Mouse (Mus musculus) heart, postnatal 14 days (tissue): ENCODE measurements at regions not wholly inside any gene's neighbourhood (a gene's known extent, or its start where the extent isn't known, plus 50 kb on each side); places are given as distances from the start of the nearest gene placed in this dataset.

Source experiments
- DNase-seq, 2 experiments: peaks; one replicate each; pipeline ENCODE4 v3.0.0; 2021 to 2022
- intact Hi-C: fragments of 180-260 bp; cut with DNase I; formaldehyde crosslinking; loops from one replicate; pipeline ENCODE4 v1.15.1; 2025

- intact Hi-C loops = no loop called here
- DNase-seq = no peak
These were observed 137.5 kb upstream of the Synpr start for GRCm38 (mm10) chr14:13146959-13147535.

- intact Hi-C loops = no loop called here
- no peak for DNase-seq
These were observed 135.0 kb upstream of the Synpr start for GRCm38 (mm10) chr14:13149617-13150016.

GRCm38 (mm10) chr14:13151672-13152071, 132.9 kb upstream of the Synpr start:
- intact Hi-C loops = no loop called here
- no peak for DNase-seq

GRCm38 (mm10) chr14:13176149-13176548, 108.4 kb upstream of the Synpr start:
- DNase-seq = no peak
- intact Hi-C loops = no loop called here

GRCm38 (mm10) chr14:13177906-13178305, 106.7 kb upstream of the Synpr start:
- DNase-seq = no peak
- intact Hi-C loops = no loop called here

- intact Hi-C loops = no loop called here
- no peak for DNase-seq
These were observed 93.8 kb upstream of the Synpr start for GRCm38 (mm10) chr14:13190801-13191200.

GRCm38 (mm10) chr14:13192746-13193145, 91.8 kb upstream of the Synpr start:
- no peak for DNase-seq
- intact Hi-C loops = no loop called here

GRCm38 (mm10) chr14:13197330-13197892, 87.2 kb upstream of the Synpr start:
- intact Hi-C loops = loop anchor here (5.0 kb wide), 1 partner anchor 570 kb away; no protein-coding TSS in a partner anchor
- DNase-seq = no peak

- peak in 1 of 2 experiments; percentile 10 for DNase-seq
- intact Hi-C loops = loop anchor here (2.0 to 5.0 kb wide), 2 partner anchors 571 to 624 kb away; no protein-coding TSS in a partner anchor
These were observed 86.1 kb upstream of the Synpr start for GRCm38 (mm10) chr14:13198491-13198890.

GRCm38 (mm10) chr14:13212658-13213057, 71.9 kb upstream of the Synpr start:
- intact Hi-C loops = no loop called here
- DNase-seq = no peak
